Mouse (Mus musculus) heart, adult 11 months (tissue): ENCODE data around the gene Ms4a3.

Experiments used
- DNase-seq: peaks from one replicate; pipeline ENCODE4 v3.0.0; 2022

Gene Ms4a3

DNA sequence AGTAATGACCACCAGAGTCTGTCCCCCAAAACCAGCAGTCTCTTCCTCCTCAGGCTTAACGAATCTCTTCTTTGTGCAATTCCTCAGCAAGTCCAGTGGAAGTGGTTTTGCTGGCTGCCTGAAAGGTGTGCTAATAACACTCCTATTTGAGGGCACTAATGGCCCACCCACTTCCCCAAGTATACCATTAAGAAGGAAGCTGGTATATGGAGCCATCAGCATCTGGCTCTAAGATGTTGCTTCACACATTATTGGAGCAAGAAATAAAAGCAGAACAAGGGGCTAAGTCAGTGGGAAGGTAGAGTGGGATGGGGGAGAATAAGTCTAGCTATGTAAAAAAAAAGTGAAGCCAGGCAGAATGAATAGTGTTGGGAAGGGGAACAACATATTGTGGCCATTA, at the start of gene Ms4a3:
Gene Ms4a3, minus strand, starts transcription at position 120 of the 400 bp plus-strand sequence.
- DNase-seq = no peak

DNA sequence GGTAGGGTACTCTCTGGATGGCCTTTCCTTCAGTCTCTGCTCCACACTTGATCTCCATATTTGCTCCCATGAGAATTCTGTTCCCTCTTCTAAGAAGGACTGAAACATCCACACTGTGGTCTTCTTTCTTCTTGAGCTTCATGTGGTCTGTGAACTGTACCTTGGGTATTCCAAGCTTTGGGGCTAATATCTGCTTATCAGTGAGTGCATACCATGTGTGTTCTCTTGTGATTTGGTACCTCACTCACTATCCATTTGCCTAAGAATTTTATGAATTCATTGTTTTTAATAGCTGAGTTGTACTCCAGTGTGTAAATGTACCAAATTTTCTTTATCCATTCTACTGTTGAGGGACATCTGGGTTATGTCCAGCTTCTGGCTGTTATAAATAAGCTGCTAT, 20.9 kb upstream of the Ms4a3 start:
- no peak for DNase-seq

DNA sequence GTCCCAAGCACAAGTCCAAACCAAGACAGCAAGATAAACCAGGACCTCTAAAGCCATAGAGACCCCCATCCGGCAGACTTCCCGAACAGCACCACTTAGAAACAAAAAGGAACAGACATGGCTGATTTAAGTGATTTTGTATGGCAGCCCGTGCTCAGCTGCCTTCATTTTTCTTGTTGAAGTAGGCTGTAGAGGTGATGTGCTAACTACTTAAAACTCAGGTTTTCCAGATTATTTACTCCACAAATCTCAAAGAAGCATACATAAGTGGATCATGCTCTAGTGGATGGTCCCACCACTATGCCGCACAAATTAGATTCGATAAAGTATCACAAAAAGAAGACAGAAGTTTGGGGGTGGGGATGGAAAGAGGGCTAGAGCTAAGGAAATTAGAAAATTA, 19.8 kb upstream of the Ms4a3 start, which contains the start of gene Oosp2:
Gene Oosp2, minus strand, starts transcription at position 101 of the 400 bp plus-strand sequence.
- DNase-seq = no peak

GRCm38 (mm10) chr19:11659142-11659541, 18.5 kb upstream of the Ms4a3 start:
- DNase-seq = no peak

GRCm38 (mm10) chr19:11649564-11649963, 8.9 kb upstream of the Ms4a3 start:
- DNase-seq = no peak

DNA sequence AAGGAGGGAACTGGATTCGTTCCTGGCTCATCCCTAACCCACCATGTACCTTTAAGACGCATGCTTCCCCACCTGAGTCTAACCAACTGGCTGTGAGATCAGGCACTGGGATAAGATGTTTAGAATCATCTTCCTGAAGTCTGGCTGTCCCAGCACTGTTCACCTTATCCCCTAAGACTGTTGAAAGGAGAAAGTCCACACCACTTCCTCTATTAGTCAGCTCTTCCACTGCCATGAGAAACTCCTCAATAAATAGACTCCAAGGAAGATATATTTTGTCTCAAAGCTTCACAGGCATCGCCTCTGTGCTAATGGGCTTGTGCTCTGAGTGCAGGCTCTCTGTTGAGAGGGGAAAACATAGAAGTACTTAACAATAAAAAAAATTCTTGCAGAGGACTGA, 5.5 kb upstream of the Ms4a3 start:
- DNase-seq = no peak

DNA sequence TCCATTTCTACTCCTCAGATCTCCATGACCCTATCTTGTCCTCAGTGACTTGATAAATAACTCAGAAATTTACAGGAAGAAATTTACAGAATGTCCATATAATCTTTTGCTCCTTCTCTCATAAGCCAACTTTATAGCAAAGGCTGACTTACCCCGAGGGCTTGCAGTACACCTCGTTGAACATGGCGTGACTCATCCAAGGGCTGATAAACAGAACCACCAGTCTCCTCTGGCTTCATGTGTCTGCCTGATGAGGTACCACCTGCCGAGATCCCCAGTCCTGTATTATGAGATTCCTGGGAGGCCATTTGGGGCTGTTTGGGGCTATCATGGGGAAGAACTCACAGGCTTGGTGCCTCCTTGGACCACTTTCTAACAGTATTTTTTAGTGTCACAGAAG, 1.6 kb downstream of the Ms4a3 start:
- no peak for DNase-seq

DNA sequence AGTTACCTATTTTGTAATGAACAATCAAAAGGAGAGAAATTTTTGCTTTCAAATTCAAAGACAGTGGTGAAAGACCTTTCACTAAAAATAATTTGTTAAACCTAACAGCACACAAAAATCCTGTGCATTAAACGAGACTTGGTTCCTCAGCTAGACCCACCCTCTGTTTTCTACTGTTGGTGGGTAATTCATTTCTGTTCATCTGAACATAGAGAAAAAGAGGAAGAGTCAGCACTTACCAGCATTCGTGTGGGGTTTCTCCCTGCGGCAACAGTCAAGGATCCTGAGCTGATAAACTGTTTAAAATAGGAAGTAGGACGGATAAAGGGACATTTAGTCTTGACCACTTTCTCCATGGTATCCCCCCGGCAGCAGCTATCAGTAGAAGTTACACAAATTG, 5.1 kb downstream of the Ms4a3 start:
- DNase-seq = no peak

DNA sequence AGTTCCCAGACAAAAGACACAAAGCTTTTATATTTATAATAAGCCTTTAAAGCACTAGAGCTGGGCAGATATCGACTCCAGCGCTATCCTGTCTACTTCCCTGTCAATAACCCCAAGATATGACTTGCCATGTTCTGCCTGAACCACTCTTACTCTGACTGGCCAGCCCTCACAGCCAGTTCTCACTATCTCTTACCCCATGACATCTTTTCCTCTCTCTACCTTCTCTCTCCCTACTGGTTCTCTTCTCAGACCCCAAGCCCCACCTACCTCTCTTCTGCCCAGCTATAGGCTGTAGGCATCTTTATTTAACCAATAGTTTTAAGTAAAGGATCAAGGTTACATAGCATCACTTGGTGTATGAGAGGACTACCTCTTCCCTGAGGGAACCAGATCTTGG, 6.3 kb downstream of the Ms4a3 start:
- DNase-seq = no peak

DNA sequence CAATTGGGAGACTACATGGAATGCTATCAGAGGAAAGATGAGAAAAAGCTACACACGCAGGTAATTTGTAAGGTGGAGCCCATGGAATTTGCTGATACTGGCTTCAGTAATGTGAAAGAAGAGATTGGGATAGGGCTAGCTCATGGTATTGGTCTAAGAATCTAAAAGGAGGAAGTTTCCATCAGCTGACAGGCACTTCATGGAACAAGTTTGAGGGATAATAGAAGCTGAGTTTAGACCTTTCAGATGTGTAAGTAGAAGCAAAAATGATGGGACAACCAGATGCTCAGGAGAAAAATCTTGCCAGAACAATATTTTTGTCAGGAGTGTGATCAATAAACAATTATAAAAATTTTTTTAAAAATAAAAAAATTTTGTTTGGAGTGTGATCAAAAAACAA, 6.9 kb downstream of the Ms4a3 start:
- DNase-seq = no peak

DNA sequence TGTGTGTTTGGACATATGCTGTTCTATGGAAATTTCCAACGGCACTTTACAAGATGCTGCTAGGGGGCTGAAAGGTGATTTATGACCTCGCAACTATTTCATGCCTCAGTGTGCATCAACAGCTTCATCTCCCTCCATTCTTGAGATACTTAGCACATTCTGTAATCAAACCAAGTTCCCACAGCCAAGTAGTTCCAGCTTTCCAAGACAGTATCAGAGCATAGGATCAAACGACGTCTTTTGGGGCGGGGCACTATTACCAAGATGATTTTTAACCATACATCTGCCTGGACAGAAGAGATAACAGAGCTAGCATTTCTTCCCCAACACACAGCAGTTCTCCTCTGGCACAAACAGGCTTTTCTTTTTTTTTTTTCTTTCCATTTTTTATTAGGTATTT, 15.4 kb downstream of the Ms4a3 start:
- no peak for DNase-seq

GRCm38 (mm10) chr19:11624800-11625199, 15.9 kb downstream of the Ms4a3 start:
- DNase-seq = no peak

DNA sequence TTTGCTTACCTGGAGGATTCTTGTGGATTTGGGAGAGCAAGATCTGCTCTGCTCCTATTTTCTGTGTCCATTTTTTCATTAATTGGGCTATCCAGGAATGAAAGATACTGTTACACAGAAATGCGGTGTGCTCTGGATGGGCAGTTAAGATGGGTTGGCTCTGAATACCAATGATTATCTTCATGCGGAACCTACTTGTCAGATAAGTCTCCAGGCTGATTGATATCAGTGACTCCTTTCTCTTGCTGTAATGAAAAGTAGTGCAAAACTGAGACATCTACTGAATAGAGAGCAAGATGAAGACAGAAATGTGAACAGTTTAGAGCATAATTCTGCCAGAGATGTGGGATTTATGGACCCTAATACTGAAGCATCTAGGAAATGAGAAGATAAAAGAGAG, 17.1 kb downstream of the Ms4a3 start, which contains the start of gene Ms4a2:
Gene Ms4a2, minus strand, starts transcription at position 169 of the 400 bp plus-strand sequence.
- no peak for DNase-seq

GRCm38 (mm10) chr19:11617983-11618382, 22.7 kb downstream of the Ms4a3 start:
- DNase-seq = no peak

DNA sequence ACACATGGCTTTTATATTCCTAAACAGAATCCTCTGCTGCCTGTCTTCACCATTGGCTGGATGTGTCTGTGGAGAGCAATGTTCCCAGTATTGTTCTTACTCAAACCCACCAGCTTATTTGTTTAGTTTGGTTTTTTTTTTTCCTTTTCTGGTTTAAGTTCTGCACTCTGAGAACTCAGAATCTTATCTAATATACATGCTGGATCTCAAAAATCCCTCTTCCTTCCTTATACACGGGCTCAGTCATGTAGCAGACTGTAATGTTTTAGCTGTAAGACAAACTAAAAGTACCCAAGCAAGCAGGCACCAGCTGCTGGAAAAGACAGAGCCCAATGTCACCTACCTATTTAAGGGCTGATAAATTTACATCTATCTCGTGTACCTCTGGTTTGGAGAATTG, 25.8 kb downstream of the Ms4a3 start:
- DNase-seq = no peak

DNA sequence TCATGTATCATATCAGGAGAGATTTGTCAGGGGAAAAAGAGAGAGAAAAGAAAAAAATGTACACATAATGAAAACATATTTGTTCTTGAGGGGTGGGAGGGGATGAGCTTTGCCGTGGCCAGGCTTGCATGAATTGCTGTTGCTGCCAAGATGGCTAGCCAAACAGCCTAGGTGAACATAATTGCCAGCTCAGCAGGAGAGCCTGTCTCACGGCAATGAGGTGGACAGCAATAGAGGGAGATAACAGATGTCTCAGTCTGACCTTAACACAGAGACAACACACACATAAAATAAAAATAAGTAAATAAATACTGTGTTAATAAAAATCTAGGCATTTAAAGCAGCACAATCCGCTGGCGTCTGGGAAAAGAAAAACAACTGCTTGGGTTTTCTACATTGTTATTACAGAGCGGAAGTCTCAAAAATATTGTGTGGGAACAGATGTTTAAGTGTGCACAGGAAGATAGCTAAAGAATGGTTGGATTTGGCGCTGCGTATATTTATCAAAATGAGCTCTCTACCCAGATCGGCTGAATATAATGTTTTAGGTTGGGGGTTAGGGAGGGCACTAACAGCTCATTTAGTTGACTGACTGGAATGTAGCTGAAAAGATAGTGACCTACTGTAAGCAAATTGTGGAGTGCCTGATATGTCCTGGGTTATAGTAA, 26.7 kb downstream of the Ms4a3 start:
- DNase-seq = no peak

- no peak for DNase-seq
Measured at GRCm38 (mm10) chr19:11613084-11613483, 27.6 kb downstream of the Ms4a3 start.

DNA sequence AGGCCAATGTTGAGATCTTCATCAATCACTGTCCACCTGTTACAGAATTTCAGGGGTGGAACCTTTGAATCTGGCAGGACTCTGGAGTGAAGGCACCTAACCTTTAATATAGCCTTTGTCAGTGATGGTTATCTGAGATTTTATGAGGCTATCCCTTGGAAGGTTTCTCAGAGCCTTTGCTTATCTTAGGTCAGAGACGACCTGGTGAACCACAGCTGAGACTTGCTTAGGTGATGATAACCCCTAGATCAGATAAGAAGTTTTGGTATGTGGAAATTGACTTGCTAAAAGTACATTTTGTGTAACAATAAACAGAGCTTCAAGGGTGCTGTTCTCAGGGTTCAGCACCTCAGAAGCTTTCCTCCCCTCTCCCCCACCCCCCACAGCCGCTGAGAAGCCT, 28.4 kb downstream of the Ms4a3 start:
- DNase-seq = no peak

GRCm38 (mm10) chr19:11611541-11611945, 29.1 kb downstream of the Ms4a3 start:
- peak; percentile 82 for DNase-seq

- no peak for DNase-seq
Measured at GRCm38 (mm10) chr19:11608172-11608571, 32.5 kb downstream of the Ms4a3 start.

DNA sequence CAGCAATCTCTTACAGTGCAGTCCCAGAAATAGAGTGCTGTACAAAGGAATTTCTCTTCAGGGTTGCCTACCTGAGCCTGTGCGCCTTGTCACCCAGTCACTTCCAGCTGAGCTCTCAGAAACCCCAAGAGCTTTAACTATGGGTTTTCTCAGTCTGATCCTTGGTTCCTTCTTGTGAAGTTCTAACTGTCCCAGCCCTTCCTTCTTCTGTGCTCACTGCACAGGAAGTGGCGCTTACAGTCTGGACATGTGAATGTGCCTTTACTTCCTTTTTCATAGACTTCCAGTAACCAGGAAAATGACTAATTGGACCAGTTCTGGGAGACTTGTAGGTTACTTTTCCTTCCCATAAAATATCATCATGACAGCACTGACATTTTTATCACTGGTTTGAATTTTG, 36.0 kb downstream of the Ms4a3 start, which contains the start of gene Ms4a6d:
Gene Ms4a6d, minus strand, starts transcription at position 247 of the 400 bp plus-strand sequence.
- peak; percentile 92 for DNase-seq

DNA sequence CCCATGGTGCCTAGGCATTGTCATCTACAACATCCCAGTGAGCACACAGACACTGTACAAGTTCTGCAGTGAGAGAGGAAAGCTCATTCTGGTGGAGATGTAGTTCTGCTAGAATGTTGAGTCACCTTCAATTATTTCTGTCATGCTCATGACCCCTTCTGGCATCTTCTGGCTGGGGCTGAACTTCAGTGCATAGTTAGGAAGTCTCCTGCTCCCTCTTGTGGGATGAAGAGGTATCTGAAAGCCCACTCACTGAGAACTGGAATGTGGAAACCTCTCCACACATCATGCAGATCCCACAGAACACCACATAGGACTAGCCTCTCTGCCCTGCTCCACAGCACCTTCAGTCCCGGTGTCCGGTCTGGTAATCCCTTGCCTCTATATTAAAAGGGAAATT, 38.6 kb downstream of the Ms4a3 start:
- DNase-seq = peak; percentile 91

- DNase-seq = no peak
Measured at GRCm38 (mm10) chr19:11601349-11601748, 39.3 kb downstream of the Ms4a3 start.

DNA sequence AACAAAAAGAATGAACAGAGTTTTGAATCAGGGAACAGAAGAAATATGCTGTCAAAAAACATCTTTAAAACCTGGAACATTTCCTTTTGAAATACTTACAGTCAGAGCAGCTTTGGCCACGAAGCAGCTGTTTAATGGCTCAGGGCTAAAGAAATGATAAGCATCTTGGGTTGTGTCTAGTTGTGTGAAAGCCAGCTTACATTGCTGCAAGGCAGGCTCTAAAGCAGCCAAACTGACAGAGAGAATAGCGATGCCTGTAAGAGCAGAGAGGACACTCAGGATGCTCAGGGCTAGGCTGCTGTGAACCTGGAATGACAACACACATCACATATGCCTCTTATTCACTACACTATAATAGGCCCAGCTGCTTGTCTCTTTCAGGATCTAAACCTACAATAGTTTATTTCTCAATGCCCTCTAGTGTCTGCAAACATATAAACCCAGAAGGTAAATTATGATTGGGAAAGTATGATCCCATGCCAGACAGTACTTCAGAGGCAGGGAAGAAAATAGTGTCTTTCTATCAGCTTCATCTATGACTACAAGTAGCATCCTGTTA, 50.7 kb downstream of the Ms4a3 start:
- peak; percentile 85 for DNase-seq

DNA sequence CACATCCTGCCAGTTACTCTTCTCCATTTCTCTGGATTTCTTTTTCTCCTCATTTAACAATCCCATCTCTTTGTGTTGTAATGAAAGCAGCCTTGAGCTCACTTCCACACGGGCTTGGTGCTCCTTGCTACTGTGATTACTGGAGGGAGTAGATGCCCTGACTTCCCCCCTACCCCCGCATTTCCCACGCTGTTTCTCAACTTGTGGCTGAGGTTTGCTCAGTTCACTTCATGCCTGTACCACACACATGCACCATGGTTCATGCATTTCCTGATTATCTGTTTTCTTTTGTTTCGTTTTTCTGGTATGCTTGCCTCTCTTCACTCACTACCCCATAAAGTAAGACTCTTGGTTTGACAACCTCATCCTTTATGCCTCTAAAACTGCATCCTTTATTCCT, 51.4 kb downstream of the Ms4a3 start:
- DNase-seq = peak; percentile 84
